Mouse (Mus musculus): Measurements from ENCODE around the gene Rnd2. TPM values are rescaled to one million over a fixed set of nuclear protein-coding genes. Genes with fewer than 3 reads are reported as not detected.

The Rnd2 gene
- polyA plus RNA-seq, 1 experiment from 2014 or later = 10.3 TPM

- ATAC-seq (replicated peaks; ENCODE audit: low FRiP score, low read depth) (0 out of 2 replicates have a peak, but pooled peaks have one; percentile 7), DNase-seq (ENCODE audit: low spot score) (no peak)
- Histone ChIP-seq H3K27ac (no peak overlapping the region), H3K4me2 (ENCODE audit: low read length) (no peak overlapping the region), H3K36me3 (ENCODE audit: insufficient read depth, low read length) (no peaks in the 10 kb centered on the region), H3K27me3 (ENCODE audit: insufficient read depth, low read length) (no peaks in the 10 kb centered on the region), H3K4me1 (replicated peaks; ENCODE audit: insufficient read depth, low read length) (no peaks in the 10 kb centered on the region; the same call in 1 of the 2 replicates), H3K9me3 (replicated peaks; ENCODE audit: low read length) (no peaks in the 10 kb centered on the region), H3K4me3 (replicated peaks; ENCODE audit: low read depth, low read length) (no peak overlapping the region), H3K9ac (ENCODE audit: low read depth, low read length) (no peak overlapping the region)
- TF ChIP-seq CTCF (IDR thresholded peaks at IDR 0.05; ENCODE audit: low read depth) = no peak
- WGBS = 69% methylated on average over 10 of the region's 10 CpGs
Measured at GRCm38 (mm10) chr11:101477552-101478211, 12.9 kb downstream of the Rnd2 start.

GRCm38 (mm10) chr11:101479171-101479635 is 14.4 kb downstream of the Rnd2 start:
- H3K36me3 ChIP-seq (ENCODE audit: insufficient read depth, low read length) = no peaks in the 10 kb centered on the region
- no peaks in the 10 kb centered on the region; the same call in 1 of the 2 replicates for H3K4me1 ChIP-seq (replicated peaks; ENCODE audit: insufficient read depth, low read length)
- no peak overlapping the region for H3K4me3 ChIP-seq (replicated peaks; ENCODE audit: low read depth, low read length)
- H3K27ac ChIP-seq = no peak overlapping the region
- no peaks in the 10 kb centered on the region for H3K27me3 ChIP-seq (ENCODE audit: insufficient read depth, low read length)
- H3K9ac ChIP-seq (ENCODE audit: low read depth, low read length) = no peak overlapping the region
- ATAC-seq (replicated peaks; ENCODE audit: low FRiP score, low read depth) = no peak
- peak overlapping the region; percentile 21; the same call in 1 of the 2 replicates for H3K4me2 ChIP-seq (ENCODE audit: low read length)
- H3K9me3 ChIP-seq (replicated peaks; ENCODE audit: low read length) = no peaks in the 10 kb centered on the region
- no peak for TF ChIP-seq CTCF (IDR thresholded peaks at IDR 0.05; ENCODE audit: low read depth)
- WGBS = 7% methylated on average over 18 of the region's 18 CpGs
- DNase-seq (ENCODE audit: low spot score) = no peak

DNA sequence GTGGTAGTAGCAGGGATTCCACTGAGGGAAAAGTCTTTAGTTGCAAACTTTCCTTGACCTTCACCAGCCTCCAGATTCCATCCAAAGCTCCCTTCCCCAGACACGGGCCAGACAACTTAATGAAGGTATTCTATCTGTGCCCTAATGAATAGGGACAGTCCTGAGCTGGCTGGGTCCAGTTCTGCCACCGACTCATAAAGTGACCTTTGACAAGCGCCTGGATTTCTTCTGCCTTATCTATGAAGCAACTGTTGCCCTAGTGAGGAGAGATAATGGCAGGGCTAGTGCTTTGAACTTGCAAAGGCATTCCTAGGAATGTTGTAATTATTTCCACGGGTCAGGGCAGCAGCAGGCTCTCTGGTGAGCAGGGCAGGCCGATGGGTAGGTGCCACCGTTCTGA is 16.1 kb downstream of the Rnd2 start:
- no peaks in the 10 kb centered on the region; the same call in 1 of the 2 replicates for H3K4me1 ChIP-seq (replicated peaks; ENCODE audit: insufficient read depth, low read length)
- no peak overlapping the region for H3K4me3 ChIP-seq (replicated peaks; ENCODE audit: low read depth, low read length)
- H3K4me2 ChIP-seq (ENCODE audit: low read length) = no peak overlapping the region
- 63% methylated on average over 6 of the region's 6 CpGs for whole genome bisulfite sequencing
- H3K36me3 ChIP-seq (ENCODE audit: insufficient read depth, low read length) = no peaks in the 10 kb centered on the region
- no peak overlapping the region for H3K9ac ChIP-seq (ENCODE audit: low read depth, low read length)
- H3K27ac ChIP-seq = no peak overlapping the region
- DNase-seq (ENCODE audit: low spot score) (no peak), ATAC-seq (replicated peaks; ENCODE audit: low FRiP score, low read depth) (no peak)
- TF ChIP-seq CTCF (IDR thresholded peaks at IDR 0.05; ENCODE audit: low read depth) = no peak
- no peaks in the 10 kb centered on the region for H3K9me3 ChIP-seq (replicated peaks; ENCODE audit: low read length)
- no peaks in the 10 kb centered on the region for H3K27me3 ChIP-seq (ENCODE audit: insufficient read depth, low read length)

DNA sequence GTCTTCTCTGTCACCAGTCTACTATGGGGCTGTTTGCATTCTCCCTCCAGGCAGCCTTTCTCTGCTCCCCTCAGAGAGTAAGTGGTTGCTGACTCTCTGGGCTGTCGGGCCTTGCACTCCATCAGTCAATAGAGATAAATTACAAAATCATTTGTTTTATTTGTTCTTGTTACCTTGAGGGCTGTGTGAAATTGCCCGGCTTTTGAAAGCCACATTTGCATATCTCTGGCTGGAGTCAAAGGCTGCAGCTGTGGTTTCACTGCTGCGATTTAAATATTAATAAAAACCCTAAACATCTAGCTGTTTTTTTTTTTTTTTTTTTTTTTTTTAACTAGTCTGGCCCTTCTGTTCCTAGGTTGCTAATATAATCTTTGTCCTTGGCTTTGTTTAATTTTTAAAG is 19.0 kb downstream of the Rnd2 start:
- H3K9me3 ChIP-seq (replicated peaks; ENCODE audit: low read length) = no peaks in the 10 kb centered on the region
- H3K27ac ChIP-seq = no peak overlapping the region
- no peaks in the 10 kb centered on the region; the same call in 1 of the 2 replicates for H3K4me1 ChIP-seq (replicated peaks; ENCODE audit: insufficient read depth, low read length)
- DNase-seq (ENCODE audit: low spot score) (no peak), ATAC-seq (replicated peaks; ENCODE audit: low FRiP score, low read depth) (no peak)
- no peak overlapping the region for H3K9ac ChIP-seq (ENCODE audit: low read depth, low read length)
- 35% methylated on average over 3 of the region's 3 CpGs for WGBS
- H3K4me3 ChIP-seq (replicated peaks; ENCODE audit: low read depth, low read length) = no peak overlapping the region
- H3K27me3 ChIP-seq (ENCODE audit: insufficient read depth, low read length) = no peaks in the 10 kb centered on the region
- H3K36me3 ChIP-seq (ENCODE audit: insufficient read depth, low read length) = 0 out of 2 replicates have a peak, but pooled peaks cover 4% of the 10 kb centered on the region
- no peak for TF ChIP-seq CTCF (IDR thresholded peaks at IDR 0.05; ENCODE audit: low read depth)
- H3K4me2 ChIP-seq (ENCODE audit: low read length) = no peak overlapping the region

GRCm38 (mm10) chr11:101484245-101484644 is 19.4 kb downstream of the Rnd2 start:
- Histone ChIP-seq H3K4me2 (ENCODE audit: low read length) (no peak overlapping the region), H3K9me3 (replicated peaks; ENCODE audit: low read length) (no peaks in the 10 kb centered on the region), H3K27ac (no peak overlapping the region), H3K36me3 (ENCODE audit: insufficient read depth, low read length) (0 out of 2 replicates have a peak, but pooled peaks cover 4% of the 10 kb centered on the region), H3K4me3 (replicated peaks; ENCODE audit: low read depth, low read length) (no peak overlapping the region), H3K9ac (ENCODE audit: low read depth, low read length) (no peak overlapping the region), H3K27me3 (ENCODE audit: insufficient read depth, low read length) (no peaks in the 10 kb centered on the region), H3K4me1 (replicated peaks; ENCODE audit: insufficient read depth, low read length) (no peaks in the 10 kb centered on the region; the same call in 1 of the 2 replicates)
- DNase-seq (ENCODE audit: low spot score) (no peak), ATAC-seq (replicated peaks; ENCODE audit: low FRiP score, low read depth) (no peak)
- WGBS = 83% methylated on average over 6 of the region's 6 CpGs
- no peak for TF ChIP-seq CTCF (IDR thresholded peaks at IDR 0.05; ENCODE audit: low read depth)

DNA sequence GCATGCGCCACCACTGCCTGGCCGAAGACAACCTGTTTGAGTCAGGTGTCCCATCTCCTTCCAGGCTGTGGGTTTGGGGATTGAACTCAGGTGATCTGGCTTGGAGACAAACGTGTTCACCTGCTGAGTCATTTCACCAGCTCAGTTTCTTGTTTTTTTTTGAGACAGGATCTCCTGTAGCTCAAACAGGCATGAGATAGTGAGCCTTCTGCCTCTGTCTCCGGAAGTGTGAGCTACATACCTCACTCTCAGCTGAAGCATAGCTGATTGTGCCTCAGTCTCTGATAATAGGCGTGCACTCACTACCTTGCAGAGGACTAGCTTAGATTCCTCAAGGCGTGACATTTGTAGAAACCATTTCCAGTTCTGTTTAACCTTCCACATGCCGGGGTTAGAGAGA is 20.0 kb downstream of the Rnd2 start:
- Histone ChIP-seq H3K4me1 (replicated peaks; ENCODE audit: insufficient read depth, low read length) (no peaks in the 10 kb centered on the region), H3K36me3 (ENCODE audit: insufficient read depth, low read length) (0 out of 2 replicates have a peak, but pooled peaks cover 4% of the 10 kb centered on the region), H3K9me3 (replicated peaks; ENCODE audit: low read length) (no peaks in the 10 kb centered on the region), H3K9ac (ENCODE audit: low read depth, low read length) (no peak overlapping the region), H3K27me3 (ENCODE audit: insufficient read depth, low read length) (no peaks in the 10 kb centered on the region), H3K4me2 (ENCODE audit: low read length) (no peak overlapping the region), H3K27ac (no peak overlapping the region), H3K4me3 (replicated peaks; ENCODE audit: low read depth, low read length) (no peak overlapping the region)
- ATAC-seq (replicated peaks; ENCODE audit: low FRiP score, low read depth) (no peak), DNase-seq (ENCODE audit: low spot score) (no peak)
- no peak for TF ChIP-seq CTCF (IDR thresholded peaks at IDR 0.05; ENCODE audit: low read depth)
- WGBS = 87% methylated on average over 7 of the region's 7 CpGs

All from kidney, postnatal 0 days (tissue).